In genomic region chr4:133688417-133689067, GRCm38 (mm10) we compare ENCODE assay signal across 8 mouse cellular contexts. TPM values are rescaled to one million over a fixed set of nuclear protein-coding genes. Genes with fewer than 3 reads are reported as not detected.
DNase-seq lines count a peak whose midpoint lies in the region; ATAC-seq and TF ChIP-seq lines count a peak whose summit lies in the region.

No protein-coding gene starts in this region.

- WGBS in liver, embryonic 13.5 days (ENCODE audit: insufficient replicate concordance): 87% methylated on average over 7 of the region's 7 CpGs
- 80% methylated on average over 7 of the region's 7 CpGs for WGBS in liver, embryonic 11.5 days
- WGBS in liver, postnatal 0 days (ENCODE audit: insufficient replicate concordance): 66% methylated on average over 7 of the region's 7 CpGs

- peak; percentile 37; the same call in 1 of the 2 replicates for ATAC-seq in liver, embryonic 13.5 days (ENCODE audit: low read depth)
- no peak for ATAC-seq in liver, embryonic 11.5 days (replicated peaks; ENCODE audit: low FRiP score)
- peak; percentile 90 for ATAC-seq in liver, postnatal 0 days

- H3K9ac ChIP-seq in liver, embryonic 13.5 days: no peak overlapping the region
- H3K9ac ChIP-seq in liver, embryonic 11.5 days (ENCODE audit: low read depth, low read length): no peak overlapping the region
- no peak overlapping the region; the same call in 1 of the 2 replicates for H3K9ac ChIP-seq in liver, postnatal 0 days (replicated peaks)

- DNase-seq in liver, embryonic 13.5 days: no peak
- DNase-seq in liver, embryonic 11.5 days (ENCODE audit: low spot score): no peak
- DNase-seq in adipocyte (ENCODE audit: low spot score): peak; percentile 82
- peak; percentile 50 to 58 for DNase-seq in heart, adult 9 months (ENCODE audit: low spot score in 2 of 2)
- no peak for DNase-seq in liver, postnatal 0 days
- DNase-seq in cerebellum, postnatal 14 days: no peak
- no peak for DNase-seq in spleen, postnatal 4 days (ENCODE audit: low spot score in 2 of 2)
- no peak for DNase-seq in layer of hippocampus, adult 11-12 months (ENCODE audit: low spot score)

- H3K36me3 ChIP-seq in liver, embryonic 13.5 days: peaks cover 100% of the 10 kb centered on the region
- H3K36me3 ChIP-seq in liver, embryonic 11.5 days (ENCODE audit: control insufficient read depth, insufficient read depth, low read length): peaks cover 87% of the 10 kb centered on the region
- H3K36me3 ChIP-seq in liver, postnatal 0 days (replicated peaks; ENCODE audit: insufficient read depth, low read length): peaks cover 98% of the 10 kb centered on the region

- TF ChIP-seq EP300 in liver, postnatal 0 days (IDR thresholded peaks at IDR 0.05; ENCODE audit: low read depth): no peak; the same call in 1 of the 2 replicates

- peaks cover 13% of the 10 kb centered on the region for H3K4me1 ChIP-seq in liver, embryonic 13.5 days (replicated peaks)
- H3K4me1 ChIP-seq in liver, embryonic 11.5 days (replicated peaks; ENCODE audit: control insufficient read depth, insufficient read depth, low read length): peaks cover 8% of the 10 kb centered on the region; the same call in 1 of the 2 replicates
- no peaks in the 10 kb centered on the region for H3K4me1 ChIP-seq in liver, postnatal 0 days (ENCODE audit: insufficient read depth)

- H3K27ac ChIP-seq in liver, embryonic 13.5 days: peak overlapping the region; percentile 9; the same call in 1 of the 2 replicates
- H3K27ac ChIP-seq in liver, embryonic 11.5 days (ENCODE audit: low read depth, low read length): no peak overlapping the region
- peak overlapping the region; percentile 55 for H3K27ac ChIP-seq in liver, postnatal 0 days (ENCODE audit: low read depth)

- H3K4me3 ChIP-seq in liver, embryonic 13.5 days (replicated peaks): no peak overlapping the region
- no peak overlapping the region for H3K4me3 ChIP-seq in liver, embryonic 11.5 days (ENCODE audit: low read depth, low read length)
- H3K4me3 ChIP-seq in liver, postnatal 0 days (ENCODE audit: low read depth, low read length): no peak overlapping the region

- H3K9me3 ChIP-seq in liver, embryonic 13.5 days (replicated peaks): no peaks in the 10 kb centered on the region
- no peaks in the 10 kb centered on the region for H3K9me3 ChIP-seq in liver, embryonic 11.5 days (ENCODE audit: control insufficient read depth, low read length)
- H3K9me3 ChIP-seq in liver, postnatal 0 days (ENCODE audit: low read length): no peaks in the 10 kb centered on the region

- H3K4me2 ChIP-seq in liver, embryonic 13.5 days: no peak overlapping the region
- H3K4me2 ChIP-seq in liver, embryonic 11.5 days: no peak overlapping the region
- H3K4me2 ChIP-seq in liver, postnatal 0 days (ENCODE audit: low read depth, low read length): no peak overlapping the region

- no peak for TF ChIP-seq CTCF in liver, postnatal 0 days (IDR thresholded peaks at IDR 0.05; ENCODE audit: low read depth)

- H3K27me3 ChIP-seq in liver, embryonic 13.5 days: no peaks in the 10 kb centered on the region
- no peaks in the 10 kb centered on the region for H3K27me3 ChIP-seq in liver, embryonic 11.5 days (replicated peaks; ENCODE audit: control insufficient read depth, insufficient read depth, low read length)
- no peaks in the 10 kb centered on the region for H3K27me3 ChIP-seq in liver, postnatal 0 days (ENCODE audit: insufficient read depth, low read length)

RNA-seq across cellular contexts. Expression of gene Pigv, which starts 16.1 kb away (rescaled TPM):
- polyA plus RNA-seq in liver, embryonic 13.5 days (2015; fragmentation: Nextera tagmentation; extraction: Ambion mirVana): 5.8 and 7.3 TPM in 2 replicates
- 10.7 and 15.0 TPM in 2 replicates for polyA plus RNA-seq in liver, embryonic 11.5 days (2014; fragmentation: Nextera tagmentation; extraction: Ambion mirVana)
- polyA plus RNA-seq in liver, postnatal 0 days (2015; fragmentation: Nextera tagmentation; extraction: Ambion mirVana): 5.2 and 5.9 TPM in 2 replicates

RNA-seq across cellular contexts. Expression of gene Zdhhc18, which starts 38.6 kb away (rescaled TPM):
- 1.0 and 1.1 TPM in 2 replicates for polyA plus RNA-seq in liver, embryonic 13.5 days (2015; fragmentation: Nextera tagmentation; extraction: Ambion mirVana)
- polyA plus RNA-seq in liver, embryonic 11.5 days (2014; fragmentation: Nextera tagmentation; extraction: Ambion mirVana): 2.1 and 3.1 TPM in 2 replicates
- 2.1 and 2.6 TPM in 2 replicates for polyA plus RNA-seq in liver, postnatal 0 days (2015; fragmentation: Nextera tagmentation; extraction: Ambion mirVana)

Comparison
In these comparisons a context has a peak if more than half of its experiments do, and no peak if none do; other contexts are left out.
1. DNase-seq: peak in adipocyte (single experiment) and heart, adult 9 months (2 of 2); none in liver, embryonic 13.5 days (single experiment), liver, embryonic 11.5 days (single experiment), liver, postnatal 0 days (single experiment), cerebellum, postnatal 14 days (0 of 2), spleen, postnatal 4 days (0 of 2) and layer of hippocampus, adult 11-12 months (single experiment).